Mouse (Mus musculus): ENCODE results near the gene Pigq. TPM values are rescaled to one million over a fixed set of nuclear protein-coding genes. Genes with fewer than 3 reads are reported as not detected.

Pigq gene
- polyA plus RNA-seq, 1 experiment, result 236 TPM

GRCm38 (mm10) chr17:25878611-25879180, 66.0 kb downstream of the Pigq start:
- H3K27me3 ChIP-seq (replicated peaks; ENCODE audit: control insufficient read depth, insufficient read depth, low read length), result no peaks in the 10 kb centered on the region
- H3K4me1 ChIP-seq (ENCODE audit: control insufficient read depth, insufficient read depth, low read length), result peaks cover 31% of the 10 kb centered on the region; the same call in 1 of the 2 replicates
- no peak overlapping the region for H3K27ac ChIP-seq (ENCODE audit: insufficient read depth, low read depth, low read length)
- no peak for DNase-seq
- WGBS, result 89% methylated on average over 19 of the region's 19 CpGs
- no peaks in the 10 kb centered on the region for H3K36me3 ChIP-seq (ENCODE audit: control insufficient read depth, insufficient read depth, low read length)
- H3K4me3 ChIP-seq (ENCODE audit: insufficient read depth, low read depth, low read length), result no peak overlapping the region
- TF ChIP-seq POLR2A (IDR thresholded peaks at IDR 0.05; ENCODE audit: low read depth, low read length) (no peak), CTCF (conservative IDR thresholded peaks at IDR 0.05; ENCODE audit: insufficient read depth, insufficient read length, low read depth, low read length) (no peak)

- WGBS, result 91% methylated on average over 32 of the region's 32 CpGs
- H3K4me3 ChIP-seq (ENCODE audit: insufficient read depth, low read depth, low read length), result no peak overlapping the region
- TF ChIP-seq POLR2A (IDR thresholded peaks at IDR 0.05; ENCODE audit: low read depth, low read length), result no peak
- TF ChIP-seq CTCF (conservative IDR thresholded peaks at IDR 0.05; ENCODE audit: insufficient read depth, insufficient read length, low read depth, low read length), result no peak
- DNase-seq, result no peak
- H3K27me3 ChIP-seq (replicated peaks; ENCODE audit: control insufficient read depth, insufficient read depth, low read length), result no peaks in the 10 kb centered on the region
- no peak overlapping the region for H3K27ac ChIP-seq (ENCODE audit: insufficient read depth, low read depth, low read length)
- H3K4me1 ChIP-seq (ENCODE audit: control insufficient read depth, insufficient read depth, low read length), result peaks cover 31% of the 10 kb centered on the region; the same call in 1 of the 2 replicates
- no peaks in the 10 kb centered on the region for H3K36me3 ChIP-seq (ENCODE audit: control insufficient read depth, insufficient read depth, low read length)
These were observed 66.8 kb downstream of the Pigq start for GRCm38 (mm10) chr17:25877741-25878610.

- H3K4me1 ChIP-seq (ENCODE audit: control insufficient read depth, insufficient read depth, low read length), result peaks cover 35% of the 10 kb centered on the region; the same call in 1 of the 2 replicates
- no peak overlapping the region for H3K4me3 ChIP-seq (ENCODE audit: insufficient read depth, low read depth, low read length)
- no peak for DNase-seq
- no peaks in the 10 kb centered on the region for H3K27me3 ChIP-seq (replicated peaks; ENCODE audit: control insufficient read depth, insufficient read depth, low read length)
- H3K36me3 ChIP-seq (ENCODE audit: control insufficient read depth, insufficient read depth, low read length), result no peaks in the 10 kb centered on the region
- TF ChIP-seq POLR2A (IDR thresholded peaks at IDR 0.05; ENCODE audit: low read depth, low read length) (no peak), CTCF (conservative IDR thresholded peaks at IDR 0.05; ENCODE audit: insufficient read depth, insufficient read length, low read depth, low read length) (no peak)
- H3K27ac ChIP-seq (ENCODE audit: insufficient read depth, low read depth, low read length), result no peak overlapping the region
- WGBS, result 86% methylated on average over 3 of the region's 3 CpGs
These were observed 67.7 kb downstream of the Pigq start for GRCm38 (mm10) chr17:25877025-25877424.

Other genes with a start within 250 kb of the Pigq start
- gene Gng13, start 227.8 kb downstream of the Pigq start, polyA plus RNA-seq (2012; rRNA removed), result not detected in 2 replicates
- 0.75 and 1.5 TPM in 2 replicates for gene Chtf18, start 217.5 kb downstream of the Pigq start, polyA plus RNA-seq (2012; rRNA removed)
- 20.7 and 26.4 TPM in 2 replicates for gene Rpusd1, start 217.3 kb downstream of the Pigq start, polyA plus RNA-seq (2012; rRNA removed)
- gene Mslnl, start 208.9 kb downstream of the Pigq start, polyA plus RNA-seq (2012; rRNA removed), result 0.10 TPM in 1 of 2 replicates, not detected in the other
- 3.3 and 3.9 TPM in 2 replicates for gene Msln, start 190.6 kb downstream of the Pigq start, polyA plus RNA-seq (2012; rRNA removed)
- 47.5 and 50.5 TPM in 2 replicates for gene Narfl, start 171.2 kb downstream of the Pigq start, polyA plus RNA-seq (2012; rRNA removed)
- 58.9 and 62.8 TPM in 2 replicates for gene Haghl, start 159.3 kb downstream of the Pigq start, polyA plus RNA-seq (2012; rRNA removed)
- 0.06 and 0.12 TPM in 2 replicates for gene Ccdc78, start 158.4 kb downstream of the Pigq start, polyA plus RNA-seq (2012; rRNA removed)
- gene Fam173a, start 152.0 kb downstream of the Pigq start, polyA plus RNA-seq (2012; rRNA removed), result 152 and 158 TPM in 2 replicates
- gene AC134908.4, start 149.3 kb downstream of the Pigq start, polyA plus RNA-seq (2012; rRNA removed), result 0.64 TPM in 1 of 2 replicates, not detected in the other
- 50.1 and 61.3 TPM in 2 replicates for gene Metrn, start 147.8 kb downstream of the Pigq start, polyA plus RNA-seq (2012; rRNA removed)
- 3.6 TPM in 2 replicates for gene Fbxl16, start 135.9 kb downstream of the Pigq start, polyA plus RNA-seq (2012; rRNA removed)
- gene Wdr24, start 121.3 kb downstream of the Pigq start, polyA plus RNA-seq (2012; rRNA removed), result 34.9 and 42.1 TPM in 2 replicates
- gene Jmjd8, start 116.1 kb downstream of the Pigq start, polyA plus RNA-seq (2012; rRNA removed), result 132 and 139 TPM in 2 replicates
- 140 and 144 TPM in 2 replicates for gene Stub1, start 111.5 kb downstream of the Pigq start, polyA plus RNA-seq (2012; rRNA removed)
- gene Rhbdl1, start 107.6 kb downstream of the Pigq start, polyA plus RNA-seq (2012; rRNA removed), result 9.2 and 13.9 TPM in 2 replicates
- gene Gm20683, start 103.2 kb downstream of the Pigq start, polyA plus RNA-seq (2012; rRNA removed), result 26.3 and 50.3 TPM in 2 replicates
- 133 and 147 TPM in 2 replicates for gene Rhot2, start 100.1 kb downstream of the Pigq start, polyA plus RNA-seq (2012; rRNA removed)
- 23.8 and 25.5 TPM in 2 replicates for gene Wdr90, start 83.4 kb downstream of the Pigq start, polyA plus RNA-seq (2012; rRNA removed)
- gene Mcrip2, start 76.2 kb downstream of the Pigq start, polyA plus RNA-seq (2012; rRNA removed), result 258 and 286 TPM in 2 replicates
- gene Mettl26, start 69.9 kb downstream of the Pigq start, polyA plus RNA-seq (2012; rRNA removed), result 509 and 656 TPM in 2 replicates
- gene Wfikkn1, start 64.1 kb downstream of the Pigq start, polyA plus RNA-seq (2012; rRNA removed), result 0.31 and 0.42 TPM in 2 replicates
- 31.3 and 34.8 TPM in 2 replicates for gene Rab40c, start 25.2 kb downstream of the Pigq start, polyA plus RNA-seq (2012; rRNA removed)
- 16.0 and 21.0 TPM in 2 replicates for gene Nhlrc4, start within 50 bp of the Pigq start, polyA plus RNA-seq (2012; rRNA removed)
- gene A930017K11Rik, start 7.6 kb upstream of the Pigq start, polyA plus RNA-seq (2012; rRNA removed), result 7.2 and 8.3 TPM in 2 replicates
- gene Capn15, start 40.9 kb upstream of the Pigq start, polyA plus RNA-seq (2012; rRNA removed), result 24.0 and 31.6 TPM in 2 replicates
- gene Rab11fip3, start 124.6 kb upstream of the Pigq start, polyA plus RNA-seq (2012; rRNA removed), result 454 and 517 TPM in 2 replicates
- 63.0 and 74.9 TPM in 2 replicates for gene Decr2, start 145.4 kb upstream of the Pigq start, polyA plus RNA-seq (2012; rRNA removed)
- 36.2 and 45.6 TPM in 2 replicates for gene Nme4, start 150.7 kb upstream of the Pigq start, polyA plus RNA-seq (2012; rRNA removed)
- gene Tmem8, start 168.4 kb upstream of the Pigq start, polyA plus RNA-seq (2012; rRNA removed), result 431 and 538 TPM in 2 replicates
- gene Mrpl28, start 178.6 kb upstream of the Pigq start, polyA plus RNA-seq (2012; rRNA removed), result 130 and 137 TPM in 2 replicates
- gene Axin1, start 193.8 kb upstream of the Pigq start, polyA plus RNA-seq (2012; rRNA removed), result 16.3 and 18.5 TPM in 2 replicates

Measured in kidney, adult 2 months (tissue).